Mouse (Mus musculus): Measurements from ENCODE around the gene Rab25. TPM values are rescaled to one million over a fixed set of nuclear protein-coding genes. Genes with fewer than 3 reads are reported as not detected.

Rab25 gene
- total and polyA plus RNA-seq, 3 experiments = 0.96 to 1.9 TPM; not detected in 1

GRCm38 (mm10) chr3:88586640-88587039, 38.5 kb upstream of the Rab25 start:
- Histone ChIP-seq H3K36me3 (ENCODE audit: control insufficient read depth in 1 of 2, insufficient read depth in 2 of 2, low read length in 2 of 2) (peaks cover 0 to 25% of the 10 kb centered on the region in 2 experiments; a peak in 2 of 4 replicates), H3K27ac (ENCODE audit: control insufficient read depth, low read depth, low read length) (no peak overlapping the region), H3K79me2 (ENCODE audit: control insufficient read depth, insufficient read depth, low read length, poor library complexity) (peaks cover 2% of the 10 kb centered on the region; the same call in 1 of the 2 replicates), H3K4me3 (ENCODE audit: control insufficient read depth in 1 of 2, insufficient read depth in 1 of 2, low read depth in 2 of 2, low read length in 2 of 2) (no peak overlapping the region), H3K9me3 (replicated peaks; ENCODE audit: insufficient read depth, low read length) (no peaks in the 10 kb centered on the region), H3K4me1 (ENCODE audit: control insufficient read depth in 1 of 2, insufficient read depth in 2 of 2, low read length in 2 of 2) (0 out of 4 replicates have a peak, but pooled peaks cover 0 to 1% of the 10 kb centered on the region in 2 experiments), H3K9ac (ENCODE audit: control insufficient read depth, low read depth, low read length, poor library complexity, severe bottlenecking) (no peak overlapping the region), H3K27me3 (ENCODE audit: control insufficient read depth in 1 of 2, insufficient read depth in 2 of 2, low read length in 2 of 2) (no peaks in the 10 kb centered on the region)
- TF ChIP-seq MAX (IDR thresholded peaks at IDR 0.05; ENCODE audit: low read length) (no peak), BHLHE40 (IDR thresholded peaks at IDR 0.05; ENCODE audit: borderline replicate concordance, low read depth, low read length) (no peak), CTCF (IDR thresholded peaks at IDR 0.05 in 2 of 3, conservative IDR thresholded peaks at IDR 0.05 in 1 of 3; ENCODE audit: control insufficient read depth in 1 of 3, insufficient read depth in 1 of 3, low read depth in 2 of 3, low read length in 3 of 3, poor library complexity in 1 of 3, severe bottlenecking in 1 of 3) (no peak), POLR2AphosphoS5 (IDR thresholded peaks at IDR 0.05; ENCODE audit: borderline replicate concordance, low read depth, low read length) (no peak), JUND (IDR thresholded peaks at IDR 0.05; ENCODE audit: low read depth, low read length) (no peak), MXI1 (IDR thresholded peaks at IDR 0.05; ENCODE audit: low read depth, low read length) (no peak), MYB (IDR thresholded peaks at IDR 0.05; ENCODE audit: low read depth, low read length) (no peak), CHD2 (IDR thresholded peaks at IDR 0.05; ENCODE audit: low read length) (no peak), ZMIZ1 (IDR thresholded peaks at IDR 0.05; ENCODE audit: low read depth, low read length) (no peak), E2F4 (IDR thresholded peaks at IDR 0.05; ENCODE audit: borderline replicate concordance, low read depth, low read length) (no peak), GABPA (IDR thresholded peaks at IDR 0.05; ENCODE audit: low read depth, low read length) (no peak), USF1 (IDR thresholded peaks at IDR 0.05; ENCODE audit: low read depth, low read length) (no peak), MEF2A (IDR thresholded peaks at IDR 0.05; ENCODE audit: extremely low read depth, insufficient replicate concordance, low read depth, low read length, poor library complexity, severe bottlenecking) (no peak), TBP (IDR thresholded peaks at IDR 0.05; ENCODE audit: low read depth, low read length) (no peak), MYC (IDR thresholded peaks at IDR 0.05; ENCODE audit: low read depth, low read length) (no peak)
- no peak for DNase-seq (ENCODE audit: low read depth, low spot score)

- Histone ChIP-seq H3K9ac (ENCODE audit: control insufficient read depth, low read depth, low read length, poor library complexity, severe bottlenecking) (no peak overlapping the region), H3K27ac (ENCODE audit: control insufficient read depth, low read depth, low read length) (no peak overlapping the region), H3K9me3 (replicated peaks; ENCODE audit: insufficient read depth, low read length) (no peaks in the 10 kb centered on the region), H3K36me3 (ENCODE audit: control insufficient read depth in 1 of 2, insufficient read depth in 2 of 2, low read length in 2 of 2) (peaks cover 5 to 31% of the 10 kb centered on the region in 2 experiments), H3K4me3 (ENCODE audit: control insufficient read depth in 1 of 2, insufficient read depth in 1 of 2, low read depth in 2 of 2, low read length in 2 of 2) (no peak overlapping the region), H3K79me2 (ENCODE audit: control insufficient read depth, insufficient read depth, low read length, poor library complexity) (peaks cover 6% of the 10 kb centered on the region), H3K27me3 (ENCODE audit: control insufficient read depth in 1 of 2, insufficient read depth in 2 of 2, low read length in 2 of 2) (no peaks in the 10 kb centered on the region), H3K4me1 (ENCODE audit: control insufficient read depth in 1 of 2, insufficient read depth in 2 of 2, low read length in 2 of 2) (peaks cover 0 to 4% of the 10 kb centered on the region in 2 experiments; a peak in 2 of 4 replicates)
- DNase-seq (ENCODE audit: low read depth, low spot score) = no peak
- TF ChIP-seq MXI1 (IDR thresholded peaks at IDR 0.05; ENCODE audit: low read depth, low read length) (no peak), SIN3A (IDR thresholded peaks at IDR 0.05; ENCODE audit: low read length) (no peak), GABPA (IDR thresholded peaks at IDR 0.05; ENCODE audit: low read depth, low read length) (no peak), CTCF (IDR thresholded peaks at IDR 0.05 in 2 of 3, conservative IDR thresholded peaks at IDR 0.05 in 1 of 3; ENCODE audit: control insufficient read depth in 1 of 3, insufficient read depth in 1 of 3, low read depth in 2 of 3, low read length in 3 of 3, poor library complexity in 1 of 3, severe bottlenecking in 1 of 3) (no peak), BHLHE40 (IDR thresholded peaks at IDR 0.05; ENCODE audit: borderline replicate concordance, low read depth, low read length) (no peak), MAX (IDR thresholded peaks at IDR 0.05; ENCODE audit: low read length) (no peak), CHD1 (IDR thresholded peaks at IDR 0.05; ENCODE audit: low read depth, low read length) (no peak), GATA1 (IDR thresholded peaks at IDR 0.05; ENCODE audit: low read depth, low read length) (no peak), TBP (IDR thresholded peaks at IDR 0.05; ENCODE audit: low read depth, low read length) (no peak), RCOR1 (IDR thresholded peaks at IDR 0.05; ENCODE audit: low read depth, low read length) (no peak), MYB (IDR thresholded peaks at IDR 0.05; ENCODE audit: low read depth, low read length) (no peak), USF1 (IDR thresholded peaks at IDR 0.05; ENCODE audit: low read depth, low read length) (no peak), MEF2A (IDR thresholded peaks at IDR 0.05; ENCODE audit: extremely low read depth, insufficient replicate concordance, low read depth, low read length, poor library complexity, severe bottlenecking) (no peak), EP300 (IDR thresholded peaks at IDR 0.05; ENCODE audit: low read depth in 1 of 2, low read length in 2 of 2) (no peak), KAT2A (conservative IDR thresholded peaks at IDR 0.05; ENCODE audit: low read depth, low read length) (no peak), MAZ (IDR thresholded peaks at IDR 0.05; ENCODE audit: low read depth, low read length) (no peak), HCFC1 (IDR thresholded peaks at IDR 0.05; ENCODE audit: low read depth, low read length) (no peak), ELF1 (IDR thresholded peaks at IDR 0.05; ENCODE audit: low read depth, low read length) (no peak), TAL1 (IDR thresholded peaks at IDR 0.05; ENCODE audit: low read length) (no peak)
These were observed 37.7 kb upstream of the Rab25 start for GRCm38 (mm10) chr3:88585769-88586168.
